Mouse (Mus musculus) naive thymus-derived CD4-positive, alpha-beta T cell, adult 5 months (primary cell): ENCODE measurements around the gene Ankmy2. TPM values are rescaled to one million over a fixed set of nuclear protein-coding genes. Genes with fewer than 3 reads are reported as not detected.

Source experiments
- polyA plus RNA-seq: library from polyadenylated mRNA; unstranded; fragments of 100-300 nt; shearing (Covaris generic); gene quantifications from one replicate; pipeline ENCODE4 v1.2.1, GENCODE M21; 2017

Ankmy2 gene
- 32.7 TPM for polyA plus RNA-seq

DNA sequence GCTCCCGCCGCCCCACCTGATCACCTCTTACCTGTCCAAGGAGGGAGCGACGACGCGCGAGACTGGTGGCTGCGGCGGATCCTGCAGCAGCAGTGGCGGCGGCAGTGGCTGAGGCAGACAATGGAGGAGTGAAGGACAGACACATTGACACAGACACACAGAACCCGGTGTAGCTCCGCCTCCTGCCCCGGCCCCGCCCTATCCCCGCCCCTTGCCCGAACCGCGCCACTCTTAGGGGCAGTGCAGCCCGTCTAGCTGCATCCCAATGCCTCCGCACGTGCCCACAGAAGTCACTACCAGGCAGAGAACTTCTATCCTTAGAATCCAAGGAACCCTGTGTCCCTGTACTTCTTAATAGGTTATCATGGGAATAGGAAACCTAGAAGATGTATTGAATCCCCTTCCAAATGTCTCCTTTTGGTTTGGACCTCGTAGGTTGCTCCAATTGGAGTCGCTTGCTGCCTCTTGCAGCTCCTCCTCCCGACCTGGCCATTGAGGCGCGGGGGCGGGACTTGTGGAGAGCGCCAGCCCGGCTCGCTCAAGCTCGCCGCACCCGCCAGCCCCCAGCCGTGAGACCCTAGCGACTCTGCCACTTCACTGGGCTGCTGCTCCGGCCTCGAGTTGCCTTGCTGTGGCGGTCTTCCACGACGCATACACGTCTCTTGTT, at the start of gene Ankmy2:
Ankmy2 (plus strand) TSS at position 478 of the 667 bp plus-strand sequence.

DNA sequence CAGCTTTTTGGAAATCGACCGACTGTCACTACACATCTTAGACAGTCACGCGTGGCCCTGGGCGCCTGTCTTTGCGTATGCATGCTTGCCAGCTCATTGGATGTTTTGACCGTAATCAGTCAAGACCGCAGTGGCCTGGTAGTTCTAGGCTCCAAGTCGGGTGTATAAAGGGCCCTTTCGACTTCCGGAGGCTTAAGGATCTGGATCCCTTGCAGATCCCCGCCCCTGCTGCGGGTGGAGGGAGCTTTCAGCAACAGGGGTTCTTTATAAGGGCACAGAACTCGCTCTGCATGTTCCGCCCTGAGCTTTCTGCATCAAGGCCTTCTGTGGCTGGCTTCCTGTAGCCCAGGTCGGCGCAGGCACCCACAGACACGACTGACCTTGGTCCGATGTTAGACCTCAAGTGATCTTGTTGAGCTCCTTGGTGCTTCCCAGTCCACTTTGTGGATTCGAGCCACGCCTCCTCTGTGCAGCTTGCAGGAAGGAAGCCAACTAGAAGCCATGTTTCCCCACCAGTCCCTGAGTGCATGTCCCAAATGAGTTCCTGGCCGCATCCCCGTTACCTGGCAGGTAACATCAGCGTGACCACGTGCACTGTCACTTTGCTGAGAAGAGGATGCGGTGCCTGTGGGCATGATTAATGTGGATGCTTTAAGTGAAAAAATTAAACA, 859 bp downstream of the Ankmy2 start, which contains the start of gene Bzw2:
Bzw2 (minus strand) TSS at position 443 of the 671 bp plus-strand sequence.

Other genes with a start within 250 kb of the Ankmy2 start
- gene Agr3, start 231.5 kb upstream of the Ankmy2 start, polyA plus RNA-seq: not detected
- not detected for gene Agr2, start 164.2 kb upstream of the Ankmy2 start, polyA plus RNA-seq
- gene Tspan13, start 114.6 kb upstream of the Ankmy2 start, polyA plus RNA-seq: 278 TPM
- 270 TPM for gene Bzw2, start 966 bp downstream of the Ankmy2 start, polyA plus RNA-seq
- not detected for gene Lrrc72, start 96.3 kb downstream of the Ankmy2 start, polyA plus RNA-seq
- gene Sostdc1, start 157.0 kb downstream of the Ankmy2 start, polyA plus RNA-seq: not detected
- gene Ispd, start 224.3 kb downstream of the Ankmy2 start, polyA plus RNA-seq: 0.15 TPM
- not detected for gene D630036H23Rik, start 225.1 kb downstream of the Ankmy2 start, polyA plus RNA-seq